Mouse (Mus musculus) heart, adult 18-20 months (tissue): ENCODE measurements around the gene Sorcs3. TPM values are rescaled to one million over a fixed set of nuclear protein-coding genes. Genes with fewer than 3 reads are reported as not detected.

Source experiments
- DNase-seq, 2 experiments: peaks; one replicate each; pipeline ENCODE4 v3.0.0; 2021 to 2022; ENCODE audit warnings: mixed read lengths in 1 of 2
- total RNA-seq, 2 experiments: library from RNA; stranded (reverse); gene quantifications; 2 replicates each; pipeline ENCODE4 v1.2.3; 2021

The Sorcs3 gene
- total RNA-seq, 2 experiments from 2014 or later = not detected

DNA sequence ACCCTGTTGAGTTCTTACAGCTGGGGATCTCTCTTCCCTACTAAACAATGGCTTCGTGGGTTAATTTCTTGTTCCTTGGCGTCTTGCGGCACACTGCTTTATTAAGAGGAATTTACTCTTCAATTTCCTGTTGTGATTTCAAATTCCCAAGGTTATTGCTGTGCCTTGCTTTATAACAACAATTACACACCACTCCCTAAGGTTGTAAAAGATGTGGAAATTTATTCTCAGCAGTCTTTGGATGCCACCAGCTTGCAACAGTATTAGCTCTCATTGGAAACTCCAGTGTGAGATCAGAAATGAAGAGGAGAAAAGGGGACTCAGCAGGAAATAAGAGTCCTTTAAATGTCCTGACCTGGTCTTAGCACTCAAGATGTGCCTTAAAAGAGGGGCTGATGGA, 641.9 kb downstream of the Sorcs3 start:
- no peak for DNase-seq

DNA sequence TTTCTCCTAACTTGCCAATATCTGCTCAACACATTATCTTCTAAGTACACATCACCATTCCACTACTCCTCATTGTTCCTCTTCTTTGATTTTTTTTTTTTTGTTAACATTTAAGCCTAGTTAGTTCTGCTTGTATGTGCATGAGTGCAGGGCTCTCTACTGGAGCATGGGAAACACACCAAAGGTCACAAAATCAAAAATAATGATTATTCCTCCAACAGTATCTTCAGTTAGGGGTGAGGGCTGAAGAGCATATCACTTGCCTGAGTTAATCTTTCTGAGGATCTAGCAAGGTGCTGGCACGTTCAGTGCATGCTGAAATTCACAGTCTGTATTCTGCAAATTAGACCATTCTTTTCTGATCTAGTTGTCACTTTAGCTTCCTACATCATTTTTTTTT, 644.6 kb downstream of the Sorcs3 start:
- no peak for DNase-seq
